Mouse (Mus musculus): ENCODE measurements around the gene Syce1.
A peak's percentile ranks its signal among the peaks of the same experiment; 100 is the strongest.
"Not testable (repeated sequence)": the region's sequence is repeated elsewhere in the genome, so short reads cannot be mapped to it uniquely, and the experiment has no call there.

Gene Syce1

DNA sequence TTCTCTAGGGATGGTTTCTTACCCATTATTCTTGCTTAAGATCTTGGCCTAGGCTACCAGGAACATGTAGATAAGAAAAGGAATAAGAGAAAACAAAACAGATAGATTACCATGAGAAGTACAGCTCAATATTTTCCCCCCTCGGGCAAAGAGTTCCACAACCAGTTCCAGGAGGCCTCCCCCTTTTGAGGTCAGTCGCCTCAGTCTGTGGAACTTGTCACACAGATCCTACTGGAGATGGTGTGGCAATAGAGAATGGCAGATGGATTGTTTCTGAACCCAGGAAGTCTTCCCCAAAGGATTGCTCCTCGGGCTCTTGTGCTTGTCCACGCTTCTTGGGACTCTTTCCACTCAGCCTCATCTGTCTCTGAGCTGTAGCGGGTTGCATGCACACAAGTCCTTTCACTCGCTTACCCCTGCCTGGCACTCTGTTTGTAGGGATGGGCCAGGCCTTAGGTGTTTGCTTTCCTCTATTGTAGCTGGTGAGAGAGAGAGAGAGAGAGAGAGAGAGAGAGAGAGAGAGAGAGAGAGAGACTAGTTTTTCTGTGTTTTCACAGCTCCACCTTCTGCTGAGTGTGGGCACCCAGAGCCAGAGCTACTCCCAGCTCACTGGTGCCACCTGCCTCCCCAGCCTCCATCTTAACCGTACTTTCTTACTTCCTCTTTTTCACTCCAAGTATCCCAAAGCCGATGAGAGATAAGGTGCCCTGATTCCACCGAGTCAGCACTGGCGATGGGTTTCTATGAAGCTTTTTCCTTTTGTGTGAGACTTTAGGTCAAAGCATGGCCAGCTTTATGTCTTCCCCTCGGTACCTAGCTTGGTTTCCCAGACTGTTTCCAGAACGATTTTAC is 21.5 kb downstream of the Syce1 start:
- ATAC-seq (ENCODE audit: low TSS enrichment) = 0 out of 2 replicates have a peak, but pooled peaks have one; percentile 34

DNA sequence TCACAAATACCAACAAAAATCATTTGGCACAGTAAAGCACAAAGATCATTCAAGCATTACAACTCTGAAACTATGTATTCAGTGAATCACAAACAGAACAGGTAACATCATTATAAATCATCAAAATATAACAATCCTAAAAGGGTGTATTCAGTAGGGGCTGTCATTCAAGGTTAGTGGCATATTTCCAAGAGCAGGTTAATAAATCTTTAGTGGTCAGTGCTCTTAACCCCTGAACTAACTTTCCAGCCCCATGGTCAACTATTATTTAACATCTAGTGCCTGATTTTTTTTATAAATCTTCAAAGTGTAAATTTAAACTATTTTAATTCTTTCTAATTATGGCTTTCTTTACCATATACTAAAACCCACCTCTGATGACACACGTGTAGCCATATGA is 22.3 kb downstream of the Syce1 start:
- ATAC-seq (ENCODE audit: low TSS enrichment) = not testable (repeated sequence)

DNA sequence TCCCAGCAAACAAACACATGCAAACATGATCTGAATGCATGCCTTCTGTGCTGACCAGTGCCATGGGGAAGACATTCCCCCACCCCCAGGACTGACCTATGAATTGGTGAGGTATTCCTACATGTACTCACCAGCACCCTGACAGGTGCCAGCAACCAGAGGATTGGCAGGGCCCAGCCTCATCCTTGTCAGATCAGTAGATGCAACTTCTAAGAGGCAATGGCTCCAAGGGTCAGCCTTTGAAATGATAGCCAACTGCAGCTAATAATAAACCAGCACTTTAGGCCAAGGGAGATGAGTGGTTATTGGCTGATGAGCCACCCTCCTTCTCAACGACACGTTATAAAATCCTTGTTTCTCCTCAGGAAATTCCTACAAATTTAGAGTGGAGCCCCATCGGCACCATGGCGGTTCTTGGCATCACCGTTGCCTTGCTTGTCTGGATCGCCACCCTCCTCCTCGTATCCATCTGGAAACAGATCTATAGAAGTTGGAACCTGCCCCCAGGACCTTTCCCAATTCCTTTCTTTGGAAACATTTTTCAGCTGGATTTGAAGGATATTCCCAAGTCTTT is 24.1 kb downstream of the Syce1 start, which contains the start of gene Cyp2e1:
Cyp2e1 (plus strand) TSS at position 293 of the 574 bp plus-strand sequence.
- no peak for ATAC-seq (ENCODE audit: low TSS enrichment)

DNA sequence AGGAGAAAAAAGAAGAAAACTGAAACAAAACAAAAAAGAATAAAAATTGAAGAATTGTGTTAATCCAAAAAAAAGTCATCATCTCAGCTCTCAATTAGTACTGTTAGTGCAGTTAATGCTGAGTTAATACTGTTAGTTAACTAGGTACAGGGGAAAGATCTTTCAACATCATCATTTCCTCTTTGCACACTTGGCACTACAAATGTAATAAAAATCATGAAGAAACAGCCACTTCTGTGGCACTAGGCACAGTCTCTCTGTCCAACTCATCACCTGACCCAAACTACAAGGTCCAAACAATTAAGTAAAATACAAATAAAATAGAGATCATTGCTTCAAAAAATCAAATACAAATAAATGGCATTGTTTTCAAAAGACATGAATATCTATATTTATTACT is 27.0 kb downstream of the Syce1 start:
- ATAC-seq (ENCODE audit: low TSS enrichment) = no peak

DNA sequence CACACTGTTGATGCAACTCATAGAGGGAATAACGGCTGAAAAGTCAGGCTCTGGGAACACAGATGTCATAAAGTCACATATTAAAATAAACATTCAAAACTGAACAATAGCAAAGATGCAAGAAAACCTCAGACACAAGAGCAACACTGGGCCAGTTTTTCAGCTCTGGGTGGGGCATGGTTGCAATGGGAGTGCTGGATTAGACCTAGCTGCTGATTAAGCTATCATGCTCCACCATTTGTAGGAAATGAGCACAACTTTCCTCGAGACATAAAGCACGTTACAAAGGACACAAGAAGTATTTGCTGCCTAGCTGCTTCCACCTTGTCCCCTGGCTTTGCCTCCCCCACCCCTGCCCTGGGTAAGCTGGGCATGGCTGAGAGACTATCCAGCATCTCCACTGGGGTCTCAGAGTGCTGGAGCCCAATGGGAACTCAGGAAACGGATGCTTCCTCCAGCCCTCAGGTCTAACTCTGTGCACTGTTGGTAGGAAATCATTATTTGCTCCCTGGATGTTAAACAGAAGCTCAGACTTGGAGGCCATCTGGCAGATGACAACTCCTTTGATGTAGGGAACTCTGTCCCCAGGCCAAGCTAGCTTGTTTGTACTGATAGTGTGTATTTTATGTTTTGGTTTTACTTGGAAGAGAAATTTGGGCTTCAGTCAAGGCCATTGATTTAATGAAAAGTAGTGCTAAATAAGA is 31.3 kb downstream of the Syce1 start:
- no peak for ATAC-seq (ENCODE audit: low TSS enrichment)

DNA sequence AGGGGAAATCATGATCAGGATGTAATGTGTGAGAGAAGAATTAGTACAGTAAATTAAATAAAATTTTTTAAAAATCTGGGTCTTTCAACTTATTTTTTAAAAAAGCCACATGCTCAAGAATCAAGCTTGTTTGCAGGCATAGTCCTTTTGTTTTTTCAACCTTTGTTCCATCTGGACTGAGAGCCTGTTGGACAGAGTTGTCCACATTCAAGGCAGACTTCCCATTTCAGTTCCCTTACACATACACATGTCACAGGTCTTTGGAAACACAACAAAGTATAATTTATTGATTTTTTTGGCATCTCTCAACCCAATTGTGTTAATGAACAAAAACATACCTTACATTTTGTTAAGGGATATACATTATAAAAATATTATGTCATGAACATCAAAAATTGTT is 33.1 kb downstream of the Syce1 start:
- ATAC-seq (ENCODE audit: low TSS enrichment) = no peak

DNA sequence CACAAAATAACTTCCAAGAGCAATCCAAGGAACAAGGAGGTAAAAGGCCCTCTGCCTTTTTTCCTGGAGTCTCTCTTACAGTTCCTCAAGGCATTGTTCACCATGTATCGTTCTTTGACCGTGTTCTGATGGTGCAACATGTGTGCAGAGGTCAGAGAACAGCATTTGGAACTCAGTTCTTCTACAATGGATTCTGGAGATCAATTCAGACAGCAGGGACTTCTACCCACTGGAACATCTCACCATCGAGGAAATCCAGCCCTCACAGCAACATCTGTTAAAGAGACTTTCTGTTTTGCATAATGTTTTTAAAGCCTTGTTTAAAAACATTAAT is 38.9 kb downstream of the Syce1 start:
- ATAC-seq (ENCODE audit: low TSS enrichment) = no peak

DNA sequence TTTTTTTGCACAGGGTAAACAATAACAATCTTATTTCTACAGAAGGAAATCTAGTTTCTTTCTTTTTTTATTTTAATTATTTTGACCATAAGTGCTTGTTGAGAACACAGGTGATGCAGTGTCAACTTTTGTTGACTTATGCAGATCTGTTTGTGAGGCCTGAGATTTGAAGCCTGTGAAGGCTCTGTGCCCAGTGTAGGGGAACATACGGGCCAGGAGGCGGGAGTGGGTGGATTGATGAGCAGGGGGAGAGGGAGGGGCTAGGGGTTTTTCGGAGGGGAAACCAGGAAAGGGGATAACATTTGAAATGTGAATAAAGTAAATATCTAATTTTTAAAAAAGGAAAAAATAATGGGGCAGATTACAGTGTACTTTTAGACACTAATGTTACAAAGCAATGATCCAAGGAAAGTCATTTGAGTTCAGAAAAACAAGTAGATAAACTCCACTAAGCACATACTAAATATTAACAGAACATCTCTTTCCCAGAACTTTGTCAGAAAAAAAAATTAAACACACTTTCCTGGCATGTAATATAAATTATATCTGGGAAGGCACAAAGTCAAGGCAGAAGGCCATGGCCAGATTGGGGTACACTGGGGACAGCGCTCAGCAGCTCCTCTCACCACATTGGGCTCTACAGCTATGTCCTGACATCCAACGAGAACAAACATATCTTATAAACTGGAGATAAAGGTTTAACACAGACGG is 39.4 kb downstream of the Syce1 start:
- no peak for ATAC-seq (ENCODE audit: low TSS enrichment)

DNA sequence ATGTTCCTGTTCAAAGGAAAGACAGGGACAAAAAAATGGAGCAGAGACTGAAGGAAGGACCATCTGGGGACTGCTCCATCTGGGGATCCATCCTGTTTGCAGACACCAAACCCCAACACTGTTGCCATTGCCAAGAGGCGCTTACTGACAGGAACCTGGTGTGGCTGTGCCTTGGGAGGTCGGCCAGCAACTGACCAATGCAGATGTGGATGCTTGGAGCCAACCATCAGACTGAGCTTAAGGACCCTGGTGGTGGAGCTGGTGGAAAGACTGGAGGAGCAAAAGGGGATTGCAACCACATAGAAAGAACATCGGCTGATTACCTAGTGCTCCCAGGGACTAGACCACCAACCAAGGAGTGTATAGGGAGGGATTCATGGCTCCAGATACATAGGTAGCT is 40.2 kb downstream of the Syce1 start:
- no peak for ATAC-seq (ENCODE audit: low TSS enrichment)

DNA sequence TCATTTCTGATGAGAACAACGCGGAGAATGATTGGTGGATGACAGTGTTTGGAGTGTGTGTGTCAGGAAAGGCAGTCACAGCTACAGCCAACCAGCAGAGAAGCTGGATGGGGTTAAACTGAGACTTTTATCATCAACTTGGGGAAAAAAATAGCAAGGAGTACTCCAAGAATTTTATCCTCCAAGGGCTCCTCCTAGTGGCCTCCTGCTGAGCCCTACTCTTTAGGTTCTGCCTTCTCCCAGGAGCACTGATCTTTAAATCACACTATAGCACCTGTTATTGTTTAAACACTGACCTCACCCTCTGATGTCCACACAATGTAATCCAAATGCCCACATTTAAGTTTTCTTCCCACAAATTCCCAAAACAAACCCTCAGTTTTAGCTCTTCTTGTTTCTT is 54.5 kb downstream of the Syce1 start:
- ATAC-seq (ENCODE audit: low TSS enrichment) = 0 out of 2 replicates have a peak, but pooled peaks have one; percentile 64

All from frontal cortex, adult (tissue).